Mouse (Mus musculus): ENCODE data around the gene Krtap26-1.

- no peak for TF ChIP-seq CTCF (IDR thresholded peaks at IDR 0.05; ENCODE audit: low read depth)
- no peak for TF ChIP-seq EP300 (IDR thresholded peaks at IDR 0.05; ENCODE audit: low read depth)
These were observed 48.7 kb upstream of the Krtap26-1 start for GRCm38 (mm10) chr16:88696256-88696655.

Data from liver, embryonic 14.5 days (tissue).